Mouse (Mus musculus) kidney, postnatal 4 days (tissue): ENCODE measurements at regions not wholly inside any gene's neighbourhood (a gene's known extent, or its start where the extent isn't known, plus 50 kb on each side); places are given as distances from the start of the nearest gene placed in this dataset.

Experiments used
- DNase-seq, 2 experiments: peaks; one replicate each; pipeline ENCODE4 v3.0.0; 2021; ENCODE audit warnings: mixed read lengths in 2 of 2

DNA sequence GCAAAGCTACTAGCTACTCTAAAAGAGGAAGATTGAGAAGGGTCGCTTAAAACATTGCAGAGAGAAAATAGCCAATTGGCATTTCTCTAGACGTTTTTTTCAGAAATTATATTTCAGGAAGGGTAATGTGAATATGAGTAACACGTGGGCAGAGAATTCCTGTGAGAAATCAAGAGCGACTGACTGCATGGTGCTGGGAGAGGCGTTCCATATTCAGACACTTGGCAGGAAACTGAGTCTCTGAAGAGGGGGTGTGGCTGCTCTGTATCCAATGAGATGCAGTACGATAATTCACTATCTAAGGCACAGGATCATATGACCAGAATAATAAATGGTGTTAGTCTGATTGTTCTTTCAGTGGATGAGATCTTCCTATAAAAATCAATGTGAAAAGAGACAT, 252.5 kb downstream of the Pcdh18 start:
- DNase-seq: no peak

DNA sequence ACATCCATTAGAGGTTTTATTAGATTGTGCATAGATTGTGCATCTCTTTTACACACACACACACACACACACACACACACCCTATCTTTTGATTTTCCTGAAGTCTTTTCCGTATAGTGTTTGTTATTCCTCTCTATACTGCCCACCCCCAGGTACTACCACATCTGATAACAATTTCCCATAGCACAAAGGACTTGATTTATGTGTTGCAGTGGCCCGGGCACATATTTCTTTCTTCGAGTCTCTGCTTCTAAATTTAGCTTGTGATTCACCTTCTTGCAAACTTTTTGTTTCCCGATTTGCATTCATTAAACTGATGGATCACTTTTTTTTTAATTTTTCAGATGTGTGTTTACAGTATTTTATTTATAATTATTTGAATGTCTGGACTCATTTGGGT, 254.8 kb downstream of the Pcdh18 start:
- no peak for DNase-seq

DNA sequence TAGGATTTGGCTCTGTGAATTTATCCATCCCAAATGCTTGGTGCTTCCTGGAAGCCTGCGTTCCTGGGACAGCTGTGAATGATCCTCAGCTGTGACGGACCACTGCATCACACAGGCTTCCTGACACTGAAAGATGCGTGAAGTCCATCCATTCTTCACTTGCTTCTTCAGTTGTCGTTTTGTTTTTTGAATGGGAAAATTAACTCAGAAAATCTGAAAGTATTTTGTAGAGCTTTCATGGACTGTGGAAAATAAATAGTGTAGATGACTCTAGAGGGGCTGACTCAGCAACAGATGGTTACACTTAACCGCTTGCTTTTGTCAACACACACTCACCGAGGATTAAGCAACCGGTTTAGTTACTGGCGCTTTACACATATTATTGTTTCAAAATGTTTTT, 272.0 kb downstream of the Pcdh18 start:
- DNase-seq: peak; percentile 1 to 3
